Mouse (Mus musculus): ENCODE measurements around the gene Rnf220.

DNA sequence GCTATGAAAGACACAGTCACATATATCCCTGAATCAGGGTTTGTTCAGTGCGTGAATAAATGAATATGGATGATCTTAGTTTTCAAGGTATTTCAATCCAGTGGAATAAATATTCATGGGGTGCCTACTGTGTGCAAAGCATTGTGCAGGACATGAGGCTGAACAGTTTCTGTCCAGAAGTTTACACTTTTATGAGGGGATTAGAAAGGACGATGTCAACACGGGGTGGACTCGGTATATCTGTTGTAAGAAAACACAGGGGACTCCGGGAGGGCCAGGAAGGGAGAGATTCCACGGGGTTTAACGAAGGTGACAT is 135.3 kb downstream of the Rnf220 start:
- TF ChIP-seq POLR2A (IDR thresholded peaks at IDR 0.05; ENCODE audit: low read depth, low read length) (no peak), CTCF (conservative IDR thresholded peaks at IDR 0.05 in 1 of 2, IDR thresholded peaks at IDR 0.05 in 1 of 2; ENCODE audit: low read depth in 2 of 2, low read length in 2 of 2) (no peak), TCF12 (IDR thresholded peaks at IDR 0.05; ENCODE audit: low read depth, low read length) (no peak), EP300 (IDR thresholded peaks at IDR 0.05; ENCODE audit: low read length) (no peak), MAFK (IDR thresholded peaks at IDR 0.05; ENCODE audit: insufficient replicate concordance, low read length) (no peak), MAZ (IDR thresholded peaks at IDR 0.05; ENCODE audit: low read depth, low read length) (no peak), E2F4 (IDR thresholded peaks at IDR 0.05; ENCODE audit: insufficient replicate concordance, low read depth, low read length) (no peak), TBP (conservative IDR thresholded peaks at IDR 0.05; ENCODE audit: low read depth, low read length) (no peak), MYC (IDR thresholded peaks at IDR 0.05; ENCODE audit: low read depth, low read length) (no peak), USF1 (IDR thresholded peaks at IDR 0.05; ENCODE audit: low read depth, low read length) (no peak), NELFE (IDR thresholded peaks at IDR 0.05; ENCODE audit: low read depth, low read length) (no peak), MEF2A (IDR thresholded peaks at IDR 0.05; ENCODE audit: borderline replicate concordance, low read depth, low read length) (no peak)

Data from CH12.LX (cell line).